Mouse (Mus musculus) stomach, postnatal 0 days (tissue): ENCODE data around the gene B9d2.

ENCODE experiments used
- CTCF ChIP-seq: IDR thresholded peaks from 2 replicates; pipeline ENCODE4 v1.5.1; 2016; ENCODE audit warnings: antibody characterized with exemption, low read depth, mild to moderate bottlenecking, moderate library complexity
- EP300 ChIP-seq: optimal IDR thresholded peaks from 2 replicates; pipeline ENCODE3; 2016; ENCODE audit warnings: antibody characterized with exemption

DNA sequence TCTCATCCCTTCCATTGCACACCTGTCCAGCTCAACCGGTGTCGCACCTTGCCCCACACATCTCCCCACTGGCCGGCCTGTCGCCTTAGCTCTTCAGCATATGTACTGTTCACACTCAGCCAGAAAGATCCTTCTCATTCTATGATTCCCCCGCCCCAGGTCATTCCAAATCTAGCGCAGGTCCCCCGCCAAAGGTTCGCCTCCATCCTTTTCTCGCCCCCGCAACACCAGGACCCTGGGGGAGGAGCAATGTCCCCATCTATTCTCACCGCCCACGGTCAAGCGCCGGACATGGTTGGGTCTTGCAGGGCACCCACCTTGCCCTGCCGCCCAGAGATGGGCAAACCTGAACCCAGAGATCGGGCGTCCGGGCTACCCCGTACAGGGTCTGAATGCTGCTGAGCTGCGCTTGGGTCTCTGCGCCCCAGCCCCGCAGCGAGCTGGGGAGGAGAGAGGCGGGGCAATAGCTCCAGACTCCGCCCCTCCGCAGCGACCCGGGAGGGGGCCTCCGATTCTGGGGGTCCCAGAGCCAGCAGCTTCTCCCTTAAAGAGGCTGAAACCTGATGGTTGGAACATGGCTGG lies 5.8 kb upstream of the B9d2 start, which contains the start of gene Tmem91:
- TF ChIP-seq EP300 = no peak
- no peak for TF ChIP-seq CTCF
